Mouse (Mus musculus): Measurements from ENCODE around the gene Hoxd4.

Gene Hoxd4

GRCm38 (mm10) chr2:74691995-74692807, 19.5 kb upstream of the Hoxd4 start:
- DNase-seq (ENCODE audit: low read depth in 1 of 2, low spot score in 2 of 2): no peak

GRCm38 (mm10) chr2:74692808-74693431, 18.8 kb upstream of the Hoxd4 start:
- no peak for DNase-seq (ENCODE audit: low read depth in 1 of 2, low spot score in 2 of 2)

- DNase-seq (ENCODE audit: low read depth in 1 of 2, low spot score in 2 of 2): no peak
Measured at GRCm38 (mm10) chr2:74693432-74693827, 18.3 kb upstream of the Hoxd4 start.

GRCm38 (mm10) chr2:74694066-74694465, 17.7 kb upstream of the Hoxd4 start:
- no peak for DNase-seq (ENCODE audit: low read depth in 1 of 2, low spot score in 2 of 2)

- DNase-seq (ENCODE audit: low read depth in 1 of 2, low spot score in 2 of 2): no peak
Measured at GRCm38 (mm10) chr2:74695383-74695782, 16.3 kb upstream of the Hoxd4 start.

- DNase-seq (ENCODE audit: low read depth in 1 of 2, low spot score in 2 of 2): no peak
Measured at GRCm38 (mm10) chr2:74695813-74696430, 15.8 kb upstream of the Hoxd4 start.

- DNase-seq (ENCODE audit: low read depth in 1 of 2, low spot score in 2 of 2): no peak
Measured at GRCm38 (mm10) chr2:74696442-74697335, 15.0 kb upstream of the Hoxd4 start.

- DNase-seq (ENCODE audit: low read depth in 1 of 2, low spot score in 2 of 2): no peak
Measured at GRCm38 (mm10) chr2:74697567-74698121, 14.1 kb upstream of the Hoxd4 start, which contains the start of gene Hoxd9. TSS of gene Hoxd9 (plus strand) at chr2:74697727.

GRCm38 (mm10) chr2:74698201-74699052, 13.3 kb upstream of the Hoxd4 start:
- no peak for DNase-seq (ENCODE audit: low read depth in 1 of 2, low spot score in 2 of 2)

- DNase-seq (ENCODE audit: low read depth in 1 of 2, low spot score in 2 of 2): no peak
Measured at GRCm38 (mm10) chr2:74699053-74699430, 12.7 kb upstream of the Hoxd4 start.

- no peak for DNase-seq (ENCODE audit: low read depth in 1 of 2, low spot score in 2 of 2)
Measured at GRCm38 (mm10) chr2:74699664-74700545, 11.8 kb upstream of the Hoxd4 start.

GRCm38 (mm10) chr2:74700546-74701112, 11.1 kb upstream of the Hoxd4 start:
- DNase-seq (ENCODE audit: low read depth in 1 of 2, low spot score in 2 of 2): no peak

- DNase-seq (ENCODE audit: low read depth in 1 of 2, low spot score in 2 of 2): no peak
Measured at GRCm38 (mm10) chr2:74701949-74702819, 9.5 kb upstream of the Hoxd4 start.

GRCm38 (mm10) chr2:74702820-74703219, 8.9 kb upstream of the Hoxd4 start:
- no peak for DNase-seq (ENCODE audit: low read depth in 1 of 2, low spot score in 2 of 2)

- DNase-seq (ENCODE audit: low read depth in 1 of 2, low spot score in 2 of 2): no peak
Measured at GRCm38 (mm10) chr2:74703317-74703716, 8.4 kb upstream of the Hoxd4 start.

GRCm38 (mm10) chr2:74703720-74704392, 7.9 kb upstream of the Hoxd4 start:
- DNase-seq (ENCODE audit: low read depth in 1 of 2, low spot score in 2 of 2): no peak

- no peak for DNase-seq (ENCODE audit: low read depth in 1 of 2, low spot score in 2 of 2)
Measured at GRCm38 (mm10) chr2:74704393-74704998, 7.2 kb upstream of the Hoxd4 start, which contains the start of gene Hoxd8. TSS of gene Hoxd8 (plus strand) at chr2:74704615.
